Comparison of ENCODE assay signal across 23 mouse cellular contexts in the genomic region with DNA sequence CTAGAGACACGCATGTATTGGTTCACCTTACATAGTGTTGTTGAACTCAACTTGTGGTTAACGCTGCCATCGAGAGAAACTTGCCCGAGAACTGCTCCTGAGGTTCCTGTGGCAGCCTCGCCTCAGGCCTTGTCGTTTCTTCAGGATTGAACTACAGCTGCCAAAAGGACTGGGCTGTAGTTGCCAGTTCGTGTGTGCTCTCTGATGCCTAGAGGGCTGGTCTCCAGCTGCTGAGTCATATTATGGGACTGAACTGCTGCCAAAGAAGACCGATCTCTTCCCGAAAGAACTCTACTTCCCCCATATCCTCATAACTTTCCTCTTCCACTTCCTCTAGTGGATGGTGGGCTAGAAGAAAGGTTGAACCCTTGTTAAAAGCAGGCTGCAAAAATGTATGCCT.
DNase-seq lines count a peak whose midpoint lies in the region; ATAC-seq and TF ChIP-seq lines count a peak whose summit lies in the region.
"Had no signal": no experiment of that assay in that cellular context is flagged by ENCODE, and none has a peak within 500 bp of the region (broad histone marks: within the 10 kb centered on the region; RNA-seq: fewer than 3 reads in every experiment).

No protein-coding gene starts in this region.

- no peak overlapping the region for H3K4me3 ChIP-seq in gastrocnemius, adult 2 months
- H3K4me3 ChIP-seq in midbrain, embryonic 10.5 days, result no peak overlapping the region
- H3K4me3 ChIP-seq: embryonic facial prominence, embryonic 12.5 days; forebrain, embryonic 12.5 days; hindbrain, embryonic 12.5 days had no signal

- WGBS in midbrain, embryonic 10.5 days, result 90% methylated on average over 9 of the region's 9 CpGs

- H3K9me3 ChIP-seq in midbrain, embryonic 10.5 days (replicated peaks), result no peaks in the 10 kb centered on the region
- H3K9me3 ChIP-seq: embryonic facial prominence, embryonic 12.5 days; forebrain, embryonic 12.5 days; G1E; hindbrain, embryonic 12.5 days had no signal

- H3K4me1 ChIP-seq in midbrain, embryonic 10.5 days, result no peaks in the 10 kb centered on the region
- H3K4me1 ChIP-seq: embryonic facial prominence, embryonic 12.5 days; forebrain, embryonic 12.5 days; hindbrain, embryonic 12.5 days had no signal

- no peaks in the 10 kb centered on the region for H3K36me3 ChIP-seq in midbrain, embryonic 10.5 days
- H3K36me3 ChIP-seq: embryonic facial prominence, embryonic 12.5 days; forebrain, embryonic 12.5 days; G1E; hindbrain, embryonic 12.5 days had no signal

- DNase-seq in gastrocnemius, adult 2 months, result peak; percentile 66
- no peak for DNase-seq in gastrocnemius, postnatal 4 days (ENCODE audit: low spot score in 2 of 2)
- DNase-seq in 3134 (ENCODE audit: extremely low read depth, insufficient read length, low spot score) (peak; percentile 54), NIH3T3 (ENCODE audit: low read depth) (peak; percentile 48)
- no peak for DNase-seq in midbrain, embryonic 10.5 days (ENCODE audit: low spot score)
- no peak for DNase-seq in c-Kit-positive CD71-positive TER-119-positive erythroid progenitor cells, embryonic 14.5 days (ENCODE audit: low spot score)
- DNase-seq: adrenal gland, postnatal 25 days; B cell, adult 2 months; cerebellum, adult 11 months; cerebellum, adult 8-10 months; cerebellum, postnatal 14 days; heart, postnatal 4 days; kidney, adult 9 months had no signal

- no peak overlapping the region for H3K27ac ChIP-seq in gastrocnemius, adult 2 months
- no peak overlapping the region for H3K27ac ChIP-seq in midbrain, embryonic 10.5 days (replicated peaks)
- H3K27ac ChIP-seq: embryonic facial prominence, embryonic 12.5 days; forebrain, embryonic 12.5 days; hindbrain, embryonic 12.5 days had no signal

- H3K27me3 ChIP-seq in midbrain, embryonic 10.5 days (ENCODE audit: low read depth, poor library complexity, severe bottlenecking), result no peaks in the 10 kb centered on the region
- H3K27me3 ChIP-seq: embryonic facial prominence, embryonic 12.5 days; forebrain, embryonic 12.5 days; hindbrain, embryonic 12.5 days had no signal

- intact Hi-C loops in gastrocnemius, adult 2 months (cut with DNase I), result no loop called here

- 0 out of 2 replicates have a peak, but pooled peaks have one; percentile 37 for ATAC-seq in granulocyte monocyte progenitor cell, adult 5-6 weeks (replicated peaks; ENCODE audit: poor library complexity, severe bottlenecking)
- ATAC-seq: CD4-positive, CD25-positive, alpha-beta regulatory T cell, adult 4 months; forebrain, embryonic 16.5 days; hindbrain, embryonic 16.5 days; inflammation-experienced regulatory T-cells, adult 6 months; intestine, postnatal 0 days had no signal

- TF ChIP-seq CTCF in gastrocnemius, adult 2 months (IDR thresholded peaks at IDR 0.05), result no peak

Comparison
In these comparisons a context has a peak if more than half of its experiments do, and no peak if none do; other contexts are left out.
1. DNase-seq: peak in gastrocnemius, adult 2 months (single experiment), 3134 (single experiment) and NIH3T3 (single experiment); none in gastrocnemius, postnatal 4 days (0 of 2), midbrain, embryonic 10.5 days (single experiment) and c-Kit-positive CD71-positive TER-119-positive erythroid progenitor cells, embryonic 14.5 days (single experiment).